Mouse (Mus musculus) MEL (cell line): ENCODE results near the gene Ap3b1. TPM values are rescaled to one million over a fixed set of nuclear protein-coding genes. Genes with fewer than 3 reads are reported as not detected.

Experiments used
- DNase-seq: peaks from one replicate; pipeline ENCODE4 v3.0.0; 2011; ENCODE audit warnings: low read depth, low spot score
- H3K27ac ChIP-seq: 2 replicates; pipeline ENCODE4 v1.5.1; 2012; ENCODE audit warnings: low read depth, mild to moderate bottlenecking, control low read depth, low read length, moderate library complexity; ENCODE audit not compliant: control insufficient read depth
- H3K27me3 ChIP-seq, 2 experiments: fragments of 150-350 bp in 1 of 2; sonication (generic) in 1 of 2; 2 replicates each; pipeline ENCODE4 v1.6.1; 2012; ENCODE audit warnings: low read length in 2 of 2, mild to moderate bottlenecking in 2 of 2, improper control_type of control experiment in 1 of 2, moderate library complexity in 1 of 2; ENCODE audit not compliant: insufficient read depth in 2 of 2, control insufficient read depth in 1 of 2
- H3K36me3 ChIP-seq, 2 experiments: 2 replicates each; pipeline ENCODE4 v1.6.1; 2012 to 2014; ENCODE audit warnings: low read length in 2 of 2, improper control_type of control experiment in 1 of 2, inconsistent platforms in 1 of 2, mild to moderate bottlenecking in 1 of 2; ENCODE audit not compliant: insufficient read depth in 2 of 2, control insufficient read depth in 1 of 2
- H3K4me1 ChIP-seq, 2 experiments: fragments of 150-350 bp in 1 of 2; sonication (generic) in 1 of 2; 2 replicates each; pipeline ENCODE4 v1.6.1; 2012; ENCODE audit warnings: low read length in 2 of 2, improper control_type of control experiment in 1 of 2, mild to moderate bottlenecking in 1 of 2; ENCODE audit not compliant: insufficient read depth in 2 of 2, control insufficient read depth in 1 of 2
- H3K4me3 ChIP-seq, 2 experiments: fragments of 150-350 bp in 1 of 2; sonication (generic) in 1 of 2; 2 replicates each; pipeline ENCODE4 v1.5.1; 2012; ENCODE audit warnings: low read depth in 2 of 2, low read length in 2 of 2, mild to moderate bottlenecking in 2 of 2, moderate library complexity in 2 of 2, control low read depth in 1 of 2, improper control_type of control experiment in 1 of 2; ENCODE audit not compliant: control insufficient read depth in 1 of 2, insufficient read depth in 1 of 2
- H3K79me2 ChIP-seq: 2 replicates; pipeline ENCODE4 v1.6.1; 2012; ENCODE audit warnings: mild to moderate bottlenecking, low read length, moderate library complexity; ENCODE audit not compliant: control insufficient read depth, poor library complexity, insufficient read depth
- H3K9ac ChIP-seq: 2 replicates; pipeline ENCODE4 v1.6.1; 2012; ENCODE audit warnings: low read depth, mild to moderate bottlenecking, control low read depth, low read length, moderate library complexity; ENCODE audit not compliant: control insufficient read depth, poor library complexity, severe bottlenecking
- H3K9me3 ChIP-seq: fragments of 150-350 bp; sonication (generic); replicated peaks from 2 replicates; pipeline ENCODE4 v1.6.1; 2012; ENCODE audit warnings: mild to moderate bottlenecking, low read length, improper control_type of control experiment, moderate library complexity; ENCODE audit not compliant: insufficient read depth
- CHD2 ChIP-seq: IDR thresholded peaks from 2 replicates; pipeline ENCODE4 v1.6.1; 2011; ENCODE audit warnings: low read length, improper control_type of control experiment
- ETS1 ChIP-seq: IDR thresholded peaks from 2 replicates; pipeline ENCODE4 v1.6.1; 2012; ENCODE audit warnings: low read depth, mild to moderate bottlenecking, inconsistent platforms, low read length, improper control_type of control experiment, moderate library complexity
- GABPA ChIP-seq: IDR thresholded peaks from 2 replicates; pipeline ENCODE4 v1.6.1; 2012; ENCODE audit warnings: low read depth, mild to moderate bottlenecking, inconsistent platforms, low read length, improper control_type of control experiment, moderate library complexity
- GATA1 ChIP-seq: IDR thresholded peaks from 2 replicates; pipeline ENCODE4 v1.6.1; 2011; ENCODE audit warnings: low read depth, low read length, improper control_type of control experiment
- MAX ChIP-seq: IDR thresholded peaks from 2 replicates; pipeline ENCODE4 v1.6.1; 2011; ENCODE audit warnings: low read length, improper control_type of control experiment
- MEF2A ChIP-seq: IDR thresholded peaks from 2 replicates; pipeline ENCODE4 v1.6.1; 2014; ENCODE audit warnings: low read depth, mild to moderate bottlenecking, inconsistent platforms, low read length, improper control_type of control experiment; ENCODE audit not compliant: poor library complexity, insufficient replicate concordance, severe bottlenecking; ENCODE audit errors: extremely low read depth
- MXI1 ChIP-seq: IDR thresholded peaks from 2 replicates; pipeline ENCODE4 v1.6.1; 2011; ENCODE audit warnings: mild to moderate bottlenecking, low read depth, low read length, improper control_type of control experiment
- MYB ChIP-seq: IDR thresholded peaks from 2 replicates; pipeline ENCODE4 v1.6.1; 2011; ENCODE audit warnings: mild to moderate bottlenecking, low read depth, low read length, improper control_type of control experiment
- MYC ChIP-seq: IDR thresholded peaks from 2 replicates; pipeline ENCODE4 v1.6.1; 2011; ENCODE audit warnings: low read depth, mild to moderate bottlenecking, low read length, improper control_type of control experiment, moderate library complexity
- NRF1 ChIP-seq: IDR thresholded peaks from 2 replicates; pipeline ENCODE4 v1.6.1; 2014; ENCODE audit warnings: low read depth, mild to moderate bottlenecking, inconsistent platforms, low read length, improper control_type of control experiment, moderate library complexity; ENCODE audit not compliant: poor library complexity, insufficient read depth, severe bottlenecking
- RAD21 ChIP-seq: IDR thresholded peaks from 2 replicates; pipeline ENCODE4 v1.6.1; 2011; ENCODE audit warnings: mild to moderate bottlenecking, low read depth, low read length, improper control_type of control experiment
- TAL1 ChIP-seq: IDR thresholded peaks from 2 replicates; pipeline ENCODE4 v1.6.1; 2012; ENCODE audit warnings: mild to moderate bottlenecking, inconsistent platforms, low read length, moderate library complexity, mixed read lengths
- TBP ChIP-seq: IDR thresholded peaks from 2 replicates; pipeline ENCODE4 v1.8.0; 2011; ENCODE audit warnings: low read depth, low read length, improper control_type of control experiment
- TCF12 ChIP-seq: IDR thresholded peaks from 2 replicates; pipeline ENCODE4 v1.6.1; 2014; ENCODE audit warnings: low read depth, mild to moderate bottlenecking, inconsistent platforms, low read length, improper control_type of control experiment, moderate library complexity
- UBTF ChIP-seq: IDR thresholded peaks from 2 replicates; pipeline ENCODE4 v1.6.1; 2012; ENCODE audit warnings: low read depth, mild to moderate bottlenecking, inconsistent platforms, low read length, improper control_type of control experiment, moderate library complexity, borderline replicate concordance; ENCODE audit not compliant: insufficient read depth
- ZKSCAN1 ChIP-seq: IDR thresholded peaks from 2 replicates; pipeline ENCODE4 v1.6.1; 2012; ENCODE audit warnings: low read depth, mild to moderate bottlenecking, inconsistent platforms, low read length, improper control_type of control experiment, moderate library complexity
- ZNF384 ChIP-seq: IDR thresholded peaks from 2 replicates; pipeline ENCODE4 v1.6.1; 2012; ENCODE audit warnings: low read depth, mild to moderate bottlenecking, inconsistent platforms, low read length, improper control_type of control experiment
- polyA plus RNA-seq, 2 experiments: library from polyadenylated mRNA; stranded (reverse) in 1 of 2; unstranded in 1 of 2; fragments of >175 nt in 1 of 2; fragments of >200 nt in 1 of 2; gene quantifications; 2 replicates each; pipeline versions ENCODE4 v1.2.1 to v1.2.4; 2012; ENCODE audit warnings: low replicate concordance in 2 of 2, low read depth in 1 of 2; ENCODE audit not compliant: insufficient read length in 2 of 2, insufficient read depth in 1 of 2, missing spikeins in 1 of 2
- total RNA-seq: library from RNA; depleted of rRNA; stranded (reverse); fragments of 300-350 nt; gene quantifications from 2 replicates; pipeline ENCODE4 v1.2.3, GENCODE M21; 2012

The Ap3b1 gene
- total and polyA plus RNA-seq, 3 experiments: 36.7 to 74.5 TPM; not detected in 1

DNA sequence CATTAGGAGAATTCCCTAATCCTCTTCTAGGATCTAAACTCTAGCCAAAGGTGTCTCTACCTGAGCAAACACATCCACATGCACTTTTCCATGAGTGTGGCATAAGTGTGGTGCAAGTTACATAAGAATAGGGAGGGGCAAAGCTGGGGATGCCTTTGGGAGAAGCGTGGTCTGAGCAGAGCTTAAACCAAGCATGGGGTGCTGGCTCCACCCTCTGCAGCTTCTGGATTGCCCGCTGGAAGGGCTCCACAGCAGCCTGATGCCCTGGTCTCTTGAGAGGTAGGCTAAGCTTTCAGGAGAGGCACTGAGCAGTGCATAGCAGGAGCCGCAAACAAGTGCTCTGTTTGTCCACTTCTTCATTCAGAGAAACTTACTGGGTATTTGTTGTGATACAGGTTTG lies 138.8 kb downstream of the Ap3b1 start:
- Histone ChIP-seq H3K27me3 (no peaks in the 10 kb centered on the region), H3K79me2 (no peaks in the 10 kb centered on the region), H3K27ac (no peak overlapping the region), H3K4me1 (no peaks in the 10 kb centered on the region; a peak in 1 of 4 replicates), H3K9ac (no peak overlapping the region), H3K4me3 (no peak overlapping the region), H3K36me3 (peaks cover 0 to 2% of the 10 kb centered on the region in 2 experiments; a peak in 1 of 4 replicates), H3K9me3 (no peaks in the 10 kb centered on the region)
- no peak for DNase-seq
- no peak for TF ChIP-seq ETS1
- TF ChIP-seq ZKSCAN1: no peak
- TF ChIP-seq UBTF: no peak
- TF ChIP-seq GABPA: no peak

DNA sequence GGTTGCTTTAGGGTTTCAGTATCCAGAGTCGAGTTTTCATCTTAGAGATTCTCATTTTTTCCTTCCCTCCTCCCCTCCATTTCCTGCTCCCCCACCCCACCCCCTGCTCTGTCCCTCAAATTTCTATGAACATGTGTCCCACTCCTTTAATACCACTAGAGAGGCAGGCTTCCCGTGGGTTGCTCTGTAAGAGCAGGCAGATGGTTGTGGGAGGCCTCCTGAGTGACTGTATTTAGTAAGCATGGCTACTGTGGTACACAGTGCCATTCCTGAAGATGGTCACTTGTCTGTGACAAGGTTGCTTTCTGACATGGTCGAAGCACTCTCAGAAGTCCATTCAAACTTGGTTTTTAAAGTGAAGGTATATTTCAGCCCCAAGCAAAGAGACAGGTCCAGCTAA lies 147.7 kb downstream of the Ap3b1 start:
- Histone ChIP-seq H3K9me3 (no peaks in the 10 kb centered on the region), H3K4me3 (no peak overlapping the region), H3K27ac (no peak overlapping the region), H3K9ac (no peak overlapping the region), H3K27me3 (no peaks in the 10 kb centered on the region), H3K36me3 (no peaks in the 10 kb centered on the region; a peak in 2 of 4 replicates), H3K4me1 (no peaks in the 10 kb centered on the region; a peak in 1 of 4 replicates), H3K79me2 (no peaks in the 10 kb centered on the region)
- no peak for DNase-seq
- TF ChIP-seq TAL1 (no peak), ZNF384 (no peak), MYC (no peak), MYB (no peak), RAD21 (no peak), GABPA (no peak), GATA1 (no peak), MEF2A (no peak), MAX (no peak), TBP (no peak), NRF1 (no peak), ZKSCAN1 (no peak), CHD2 (no peak), MXI1 (no peak), TCF12 (no peak)
